Mouse (Mus musculus) heart, embryonic 10.5 days (tissue): Measurements from ENCODE around the gene Crtac1. TPM values are rescaled to one million over a fixed set of nuclear protein-coding genes. Genes with fewer than 3 reads are reported as not detected.
A peak's percentile ranks its signal among the peaks of the same experiment; 100 is the strongest.

ENCODE experiments used
- DNase-seq: peaks from one replicate; pipeline ENCODE4 v3.0.0-alpha.2; 2017; ENCODE audit warnings: low spot score
- H3K27ac ChIP-seq: fragments of 300-500 bp; sonication (generic); 2 replicates; pipeline ENCODE4 v1.5.1; 2016; ENCODE audit warnings: mild to moderate bottlenecking
- H3K27me3 ChIP-seq: fragments of 300-500 bp; sonication (generic); 2 replicates; pipeline ENCODE4 v1.6.1; 2016; ENCODE audit warnings: mild to moderate bottlenecking; ENCODE audit not compliant: poor library complexity, insufficient read depth, severe bottlenecking
- H3K36me3 ChIP-seq: fragments of 300-500 bp; sonication (generic); 2 replicates; pipeline ENCODE4 v1.6.1; 2016; ENCODE audit warnings: mild to moderate bottlenecking, moderate library complexity
- H3K4me1 ChIP-seq: fragments of 300-500 bp; sonication (generic); 2 replicates; pipeline ENCODE4 v1.6.1; 2016; ENCODE audit warnings: mild to moderate bottlenecking
- H3K4me3 ChIP-seq: fragments of 300-500 bp; sonication (generic); 2 replicates; pipeline ENCODE4 v1.5.1; 2016; ENCODE audit warnings: mild to moderate bottlenecking, moderate library complexity
- H3K9me3 ChIP-seq: fragments of 300-500 bp; sonication (generic); 2 replicates; pipeline ENCODE4 v1.6.1; 2016; ENCODE audit warnings: mild to moderate bottlenecking, moderate library complexity
- WGBS: fragments of 180-500 bp; shearing (Covaris S2); methylation state at CpG from one replicate; pipeline ENCODE4 v1.1.7; 2016; 5-methylcytosine and 5-hydroxymethylcytosine counted together
- polyA plus RNA-seq: library from polyadenylated mRNA; unstranded; fragments of >200 nt; fragmentation: Nextera tagmentation; extraction: Ambion mirVana; gene quantifications from 2 replicates; pipeline ENCODE4 v1.2.1, GENCODE M21; 2016

Gene Crtac1
- polyA plus RNA-seq, 1 experiment from 2014 or later = 0.28 TPM

DNA sequence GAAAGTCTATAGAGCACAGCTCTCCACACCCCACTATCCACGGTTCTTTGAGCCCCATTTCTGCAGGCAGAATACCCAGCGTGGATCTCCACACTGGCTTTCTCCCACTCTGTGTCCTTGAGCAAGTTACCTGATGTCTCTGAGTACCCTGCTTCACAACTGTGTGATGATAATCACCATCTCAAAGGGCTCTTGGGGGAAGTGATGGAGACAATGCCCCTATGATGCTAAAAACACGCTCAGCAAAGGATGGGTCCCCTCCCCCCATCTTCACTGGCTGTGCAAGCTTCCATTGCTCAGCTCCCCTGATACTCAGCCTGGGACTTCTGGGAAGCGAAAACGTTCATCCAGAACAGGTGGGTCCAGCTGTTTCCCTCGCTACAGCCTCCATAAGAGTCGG is 73.2 kb downstream of the Crtac1 start:
- Histone ChIP-seq H3K9me3 (no peaks in the 10 kb centered on the region), H3K27ac (no peak overlapping the region), H3K4me1 (no peaks in the 10 kb centered on the region), H3K36me3 (no peaks in the 10 kb centered on the region), H3K4me3 (no peak overlapping the region), H3K27me3 (peaks cover 8% of the 10 kb centered on the region; the same call in 1 of the 2 replicates)
- DNase-seq = no peak
- WGBS = 65% methylated on average over 7 of the region's 7 CpGs

GRCm38 (mm10) chr19:42356854-42357253 is 74.7 kb downstream of the Crtac1 start:
- H3K4me3 ChIP-seq = no peak overlapping the region
- H3K9me3 ChIP-seq = no peaks in the 10 kb centered on the region
- H3K27ac ChIP-seq = no peak overlapping the region
- H3K4me1 ChIP-seq = no peaks in the 10 kb centered on the region
- H3K36me3 ChIP-seq = no peaks in the 10 kb centered on the region
- DNase-seq = no peak
- WGBS = 77% methylated on average over 5 of the region's 5 CpGs
- peaks cover 8% of the 10 kb centered on the region; the same call in 1 of the 2 replicates for H3K27me3 ChIP-seq

- Histone ChIP-seq H3K4me3 (no peak overlapping the region), H3K4me1 (no peaks in the 10 kb centered on the region), H3K27ac (no peak overlapping the region), H3K27me3 (peaks cover 8% of the 10 kb centered on the region; the same call in 1 of the 2 replicates), H3K36me3 (no peaks in the 10 kb centered on the region), H3K9me3 (no peaks in the 10 kb centered on the region)
- 89% methylated on average over 16 of the region's 16 CpGs for WGBS
- DNase-seq = no peak
Observed at GRCm38 (mm10) chr19:42355476-42355875, 76.1 kb downstream of the Crtac1 start.

GRCm38 (mm10) chr19:42341183-42341582 is 90.4 kb downstream of the Crtac1 start:
- no peak for DNase-seq
- Histone ChIP-seq H3K4me3 (no peak overlapping the region), H3K4me1 (no peaks in the 10 kb centered on the region), H3K27me3 (peaks cover 11% of the 10 kb centered on the region; the same call in 1 of the 2 replicates), H3K27ac (no peak overlapping the region), H3K36me3 (no peaks in the 10 kb centered on the region), H3K9me3 (no peaks in the 10 kb centered on the region)
- WGBS = 46% methylated on average over 6 of the region's 6 CpGs

DNA sequence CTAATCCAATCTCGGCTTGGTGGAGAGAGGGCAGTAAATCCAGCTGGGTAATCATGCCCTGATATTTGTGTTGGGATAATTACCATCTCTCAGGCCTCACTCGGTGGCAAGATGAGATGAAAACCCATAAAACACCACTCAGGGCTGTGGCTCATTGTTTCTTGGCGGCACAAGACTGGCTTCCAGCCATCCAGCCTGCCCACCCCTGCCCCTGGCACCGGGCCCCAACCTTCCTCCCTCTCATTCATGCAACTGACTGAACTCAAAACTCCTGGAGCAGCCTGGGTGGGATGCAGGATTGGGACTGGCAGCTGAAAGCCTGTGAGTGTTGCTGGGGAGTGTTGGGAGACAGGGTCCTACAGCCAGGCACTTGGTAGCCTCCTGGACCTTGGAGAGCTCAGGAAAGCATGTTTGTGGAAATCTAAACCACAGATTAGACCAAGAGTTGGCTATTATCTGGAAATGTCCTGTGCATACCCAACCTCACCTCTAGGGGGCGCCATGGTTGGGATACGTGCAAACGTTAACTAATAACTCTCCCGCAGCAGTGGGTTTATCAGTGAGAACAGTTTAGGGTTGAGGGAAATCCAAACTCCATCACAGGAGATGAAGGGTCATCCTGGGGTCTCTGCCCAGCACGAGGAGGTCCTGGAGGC is 99.4 kb downstream of the Crtac1 start:
- DNase-seq = no peak
- Histone ChIP-seq H3K27me3 (peaks cover 44% of the 10 kb centered on the region; the same call in 1 of the 2 replicates), H3K9me3 (no peaks in the 10 kb centered on the region), H3K36me3 (no peaks in the 10 kb centered on the region), H3K4me1 (no peaks in the 10 kb centered on the region), H3K4me3 (no peak overlapping the region), H3K27ac (no peak overlapping the region)
- 57% methylated on average over 9 of the region's 9 CpGs for WGBS

DNA sequence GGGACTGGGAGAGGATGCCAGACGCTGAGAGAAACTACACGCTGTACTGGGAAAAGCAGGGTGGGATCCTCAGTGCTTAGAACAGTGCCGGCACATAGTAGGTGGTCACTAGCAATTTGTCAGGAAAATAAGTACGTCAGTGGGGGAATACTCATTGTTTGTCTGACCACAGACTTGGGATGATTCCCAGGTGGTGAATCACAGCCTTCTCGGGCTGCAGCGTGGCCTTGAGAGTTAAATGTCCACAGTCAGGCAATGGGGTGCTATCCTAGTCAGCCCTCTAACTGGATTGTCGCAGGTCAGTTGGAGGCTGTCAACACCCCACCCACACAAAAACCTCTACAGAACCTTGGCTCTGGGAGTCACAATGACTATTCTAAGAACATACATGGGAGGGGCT is 100.1 kb downstream of the Crtac1 start:
- WGBS = 74% methylated on average over 7 of the region's 7 CpGs
- Histone ChIP-seq H3K4me1 (no peaks in the 10 kb centered on the region), H3K27ac (no peak overlapping the region), H3K4me3 (no peak overlapping the region), H3K27me3 (peaks cover 47% of the 10 kb centered on the region; the same call in 1 of the 2 replicates), H3K36me3 (no peaks in the 10 kb centered on the region), H3K9me3 (no peaks in the 10 kb centered on the region)
- no peak for DNase-seq

- H3K27ac ChIP-seq = no peak overlapping the region
- 77% methylated on average over 9 of the region's 9 CpGs for WGBS
- no peaks in the 10 kb centered on the region for H3K4me1 ChIP-seq
- no peak overlapping the region for H3K4me3 ChIP-seq
- no peaks in the 10 kb centered on the region for H3K9me3 ChIP-seq
- peaks cover 49% of the 10 kb centered on the region; the same call in 1 of the 2 replicates for H3K27me3 ChIP-seq
- no peaks in the 10 kb centered on the region for H3K36me3 ChIP-seq
- no peak for DNase-seq
Observed at GRCm38 (mm10) chr19:42328160-42328559, 103.4 kb downstream of the Crtac1 start.

DNA sequence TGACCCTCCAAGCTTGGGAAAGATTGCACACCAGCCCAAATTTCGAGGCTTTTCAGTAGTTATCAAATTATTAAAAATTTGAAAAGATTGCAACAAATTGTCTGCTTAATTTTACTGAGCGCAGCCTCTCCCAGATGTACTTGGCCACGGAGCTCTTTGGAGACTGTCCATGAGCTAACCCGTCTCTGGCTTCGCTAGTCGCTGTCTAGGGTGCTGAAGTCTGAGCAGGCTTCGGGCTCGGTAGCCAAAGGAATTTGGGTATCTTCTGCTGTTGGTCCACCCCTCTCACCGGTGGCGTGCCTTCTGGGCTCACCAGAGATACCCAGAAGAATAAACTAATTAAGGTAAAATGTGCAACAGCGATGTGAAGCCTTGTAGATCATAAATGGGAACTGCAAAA is 105.7 kb downstream of the Crtac1 start:
- Histone ChIP-seq H3K9me3 (no peaks in the 10 kb centered on the region), H3K4me1 (no peaks in the 10 kb centered on the region), H3K36me3 (no peaks in the 10 kb centered on the region), H3K4me3 (no peak overlapping the region), H3K27me3 (peaks cover 60% of the 10 kb centered on the region; the same call in 1 of the 2 replicates), H3K27ac (no peak overlapping the region)
- DNase-seq = peak; percentile 83
- WGBS = 6% methylated on average over 11 of the region's 11 CpGs

GRCm38 (mm10) chr19:42322357-42323090 is 109.1 kb downstream of the Crtac1 start:
- Histone ChIP-seq H3K4me3 (no peak overlapping the region), H3K9me3 (no peaks in the 10 kb centered on the region), H3K27me3 (peaks cover 79% of the 10 kb centered on the region), H3K4me1 (no peaks in the 10 kb centered on the region), H3K27ac (no peak overlapping the region), H3K36me3 (no peaks in the 10 kb centered on the region)
- DNase-seq = no peak
- 51% methylated on average over 12 of the region's 12 CpGs for WGBS

DNA sequence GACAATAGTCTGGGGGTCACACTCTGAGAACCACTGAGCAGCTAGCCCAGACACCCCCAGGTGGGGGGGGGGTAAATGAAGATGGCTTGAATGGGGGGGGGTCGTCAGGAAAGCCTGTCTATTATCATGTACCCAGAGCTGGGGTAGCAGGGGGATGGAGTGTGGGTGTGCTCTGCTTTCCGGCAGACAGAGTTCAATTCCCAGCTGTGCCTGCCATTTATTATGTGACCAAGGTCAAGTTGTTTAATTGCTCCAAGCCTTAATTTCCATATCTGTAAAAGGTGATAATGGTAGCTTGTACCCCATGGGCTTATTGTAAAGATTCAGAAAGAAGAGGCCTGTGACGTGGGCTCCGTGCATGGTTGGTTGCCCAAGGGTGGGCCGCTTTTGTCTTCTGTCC is 109.6 kb downstream of the Crtac1 start:
- H3K4me3 ChIP-seq = no peak overlapping the region
- H3K27me3 ChIP-seq = peaks cover 80% of the 10 kb centered on the region
- H3K36me3 ChIP-seq = no peaks in the 10 kb centered on the region
- DNase-seq = no peak
- H3K9me3 ChIP-seq = no peaks in the 10 kb centered on the region
- no peaks in the 10 kb centered on the region for H3K4me1 ChIP-seq
- WGBS = 64% methylated on average over 5 of the region's 5 CpGs
- no peak overlapping the region for H3K27ac ChIP-seq

DNA sequence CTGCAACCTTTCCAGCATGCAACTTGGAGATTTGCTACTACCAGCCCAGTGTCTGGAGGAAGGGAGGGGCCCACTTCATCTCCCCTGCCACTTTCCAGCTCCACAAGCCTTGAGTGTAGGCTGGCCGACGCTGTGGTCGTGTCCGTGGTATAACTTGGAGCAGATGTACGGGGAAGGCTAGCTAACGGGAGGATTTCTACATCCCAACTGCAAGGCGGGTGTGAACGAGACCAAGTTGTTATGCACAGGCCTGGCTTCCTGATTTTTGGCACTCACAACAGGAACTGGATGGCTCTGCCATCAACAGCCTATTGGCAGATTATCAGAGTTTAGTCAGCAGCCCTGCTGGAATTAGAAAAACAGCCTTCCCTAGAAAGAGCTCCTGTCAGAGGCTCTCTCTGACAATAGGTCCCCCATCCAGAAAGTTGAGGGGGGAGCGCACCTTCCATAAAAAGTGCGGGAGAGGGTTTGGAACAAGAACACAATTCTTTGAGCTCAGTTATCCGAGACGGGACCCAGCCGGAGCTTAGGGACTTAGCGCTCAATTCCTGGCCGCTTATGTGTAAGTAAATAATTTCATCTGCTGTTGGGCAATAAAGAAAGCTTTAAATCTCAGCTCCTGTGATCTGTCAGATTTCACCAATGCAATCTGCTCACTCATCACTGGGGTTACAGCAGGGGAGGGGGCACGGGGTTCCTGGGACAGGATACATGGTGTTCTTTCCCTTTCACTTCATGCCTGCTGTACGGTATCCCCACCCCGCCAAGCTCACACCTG is 113.7 kb downstream of the Crtac1 start:
- H3K27ac ChIP-seq = no peak overlapping the region
- H3K27me3 ChIP-seq = peaks cover 86% of the 10 kb centered on the region
- H3K4me1 ChIP-seq = 0 out of 2 replicates have a peak, but pooled peaks cover 3% of the 10 kb centered on the region
- 58% methylated on average over 18 of the region's 18 CpGs for WGBS
- no peaks in the 10 kb centered on the region for H3K9me3 ChIP-seq
- H3K36me3 ChIP-seq = no peaks in the 10 kb centered on the region
- no peak overlapping the region for H3K4me3 ChIP-seq
- DNase-seq = no peak

DNA sequence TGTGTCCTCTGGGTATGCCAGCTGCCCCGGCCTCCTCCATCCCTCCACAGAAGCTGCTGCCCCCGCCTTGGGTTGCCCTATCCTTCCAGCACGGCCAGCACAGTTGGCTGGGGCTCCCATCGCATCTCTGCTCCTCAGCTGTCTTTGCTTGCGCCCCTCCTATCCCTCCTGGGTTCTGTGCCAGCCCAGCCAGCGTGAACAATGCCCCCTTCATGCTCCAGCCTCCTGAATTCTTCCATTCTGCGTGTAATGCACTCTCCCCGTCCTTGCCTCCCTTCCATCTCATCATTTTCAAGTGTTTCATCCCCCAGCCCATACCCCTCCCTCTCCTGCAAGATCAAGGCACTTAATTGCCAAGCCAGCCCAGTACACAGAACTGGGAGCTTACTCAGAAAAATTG is 114.6 kb downstream of the Crtac1 start:
- H3K27me3 ChIP-seq = peaks cover 86% of the 10 kb centered on the region
- H3K4me3 ChIP-seq = no peak overlapping the region
- WGBS = 65% methylated on average over 8 of the region's 8 CpGs
- no peaks in the 10 kb centered on the region for H3K9me3 ChIP-seq
- DNase-seq = no peak
- no peaks in the 10 kb centered on the region for H3K36me3 ChIP-seq
- 0 out of 2 replicates have a peak, but pooled peaks cover 3% of the 10 kb centered on the region for H3K4me1 ChIP-seq
- no peak overlapping the region for H3K27ac ChIP-seq

GRCm38 (mm10) chr19:42316525-42316924 is 115.1 kb downstream of the Crtac1 start:
- no peaks in the 10 kb centered on the region for H3K36me3 ChIP-seq
- no peak overlapping the region for H3K27ac ChIP-seq
- H3K27me3 ChIP-seq = peaks cover 86% of the 10 kb centered on the region
- WGBS = 83% methylated on average over 2 of the region's 2 CpGs
- 0 out of 2 replicates have a peak, but pooled peaks cover 3% of the 10 kb centered on the region for H3K4me1 ChIP-seq
- H3K4me3 ChIP-seq = no peak overlapping the region
- DNase-seq = no peak
- no peaks in the 10 kb centered on the region for H3K9me3 ChIP-seq
